Mouse (Mus musculus) thymus, adult 2 months (tissue): ENCODE data around the gene Pgm5. TPM values are rescaled to one million over a fixed set of nuclear protein-coding genes. Genes with fewer than 3 reads are reported as not detected.

Source experiments
- DNase-seq: peaks from one replicate; pipeline ENCODE4 v3.0.0; 2021
- H3K27ac ChIP-seq: fragments of 200-500 bp; 2 replicates; pipeline ENCODE4 v1.5.1; 2012; ENCODE audit warnings: low read length, control low read depth; ENCODE audit not compliant: control insufficient read depth, insufficient read depth
- H3K27me3 ChIP-seq: fragments of 200-500 bp; 2 replicates; pipeline ENCODE4 v1.6.1; 2012; ENCODE audit warnings: mild to moderate bottlenecking, low read length, moderate library complexity, mixed read lengths; ENCODE audit not compliant: control insufficient read depth, insufficient read depth
- H3K36me3 ChIP-seq: fragments of 200-500 bp; 2 replicates; pipeline ENCODE4 v1.6.1; 2012; ENCODE audit warnings: mild to moderate bottlenecking, low read length, moderate library complexity; ENCODE audit not compliant: control insufficient read depth, insufficient read depth
- H3K4me1 ChIP-seq: fragments of 200-500 bp; replicated peaks from 2 replicates; pipeline ENCODE4 v1.6.1; 2012; ENCODE audit warnings: low read length; ENCODE audit not compliant: control insufficient read depth, insufficient read depth
- H3K4me3 ChIP-seq: fragments of 200-500 bp; 2 replicates; pipeline ENCODE4 v1.5.1; 2012; ENCODE audit warnings: mild to moderate bottlenecking, low read length, control low read depth, moderate library complexity; ENCODE audit not compliant: control insufficient read depth, insufficient read depth
- CTCF ChIP-seq: fragments of 200-500 bp; IDR thresholded peaks from 2 replicates; pipeline ENCODE4 v1.5.1; 2012; ENCODE audit warnings: mild to moderate bottlenecking, control low read depth, low read length, moderate library complexity, borderline replicate concordance; ENCODE audit not compliant: control insufficient read depth, poor library complexity, insufficient read depth; ENCODE audit errors: extremely low read depth
- POLR2A ChIP-seq: fragments of 200-500 bp; IDR thresholded peaks from 2 replicates; pipeline ENCODE4 v1.6.1; 2012; ENCODE audit warnings: mild to moderate bottlenecking, low read length, control low read depth, moderate library complexity; ENCODE audit not compliant: control insufficient read depth, poor library complexity, insufficient read depth; ENCODE audit errors: extremely low read depth
- WGBS: fragments of 180-500 bp; shearing (Covaris S2); methylation state at CpG from one replicate; pipeline ENCODE4 v1.1.7; 2018; 5-methylcytosine and 5-hydroxymethylcytosine counted together
- polyA plus RNA-seq: library from polyadenylated mRNA; depleted of rRNA; stranded (reverse); fragments of >200 nt; gene quantifications from 2 replicates; pipeline ENCODE4 v1.2.3, GENCODE M21; 2012

The Pgm5 gene
- polyA plus RNA-seq, 1 experiment = 7.2 TPM

DNA sequence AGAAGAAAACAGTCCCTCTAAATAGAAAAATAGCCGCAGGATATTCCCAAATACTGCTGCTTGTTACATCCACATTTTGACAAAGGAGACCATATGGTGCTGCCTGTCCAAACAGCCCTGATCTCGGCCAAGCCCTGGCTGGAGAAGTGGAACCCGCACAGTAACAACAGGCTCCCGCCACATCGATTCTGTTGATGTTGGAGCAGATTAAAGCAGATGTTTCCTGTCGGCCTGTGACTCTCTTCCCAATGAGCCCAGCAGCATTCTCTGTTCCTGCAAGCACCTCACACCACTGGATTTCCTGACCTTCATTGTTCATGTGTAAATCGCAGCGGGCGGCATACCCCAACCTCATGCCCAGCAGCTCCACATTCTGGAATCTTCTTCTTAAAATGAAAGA lies 64.0 kb downstream of the Pgm5 start:
- no peak for DNase-seq
- H3K27me3 ChIP-seq = no peaks in the 10 kb centered on the region
- TF ChIP-seq POLR2A = no peak
- no peak for TF ChIP-seq CTCF
- no peak overlapping the region for H3K27ac ChIP-seq
- H3K4me3 ChIP-seq = no peak overlapping the region
- H3K36me3 ChIP-seq = no peaks in the 10 kb centered on the region
- WGBS = 10% methylated on average over 9 of the region's 9 CpGs
- no peaks in the 10 kb centered on the region for H3K4me1 ChIP-seq

DNA sequence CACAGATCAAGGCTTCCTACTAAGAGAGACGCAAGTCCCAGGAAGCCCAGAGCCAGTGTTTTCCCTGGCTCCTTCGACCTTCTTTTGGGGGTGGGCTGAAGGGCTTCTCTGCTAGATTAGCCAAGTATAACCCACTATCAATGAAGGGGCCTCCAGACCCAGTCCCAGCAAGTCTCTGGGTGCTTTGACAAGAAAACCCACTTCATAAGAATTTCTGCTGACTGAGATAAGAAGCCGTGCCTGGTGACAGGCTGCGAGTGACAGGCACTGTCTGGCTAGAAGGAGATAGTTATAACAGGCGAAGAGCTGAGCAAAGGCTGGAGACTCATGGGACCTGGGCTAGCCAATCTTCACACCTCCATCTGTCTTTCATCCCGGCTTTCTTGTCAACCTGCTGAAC lies 67.3 kb downstream of the Pgm5 start:
- TF ChIP-seq CTCF = no peak
- TF ChIP-seq POLR2A = no peak
- H3K27ac ChIP-seq = no peak overlapping the region
- no peaks in the 10 kb centered on the region for H3K4me1 ChIP-seq
- 86% methylated on average over 6 of the region's 6 CpGs for WGBS
- H3K4me3 ChIP-seq = no peak overlapping the region
- H3K27me3 ChIP-seq = no peaks in the 10 kb centered on the region
- H3K36me3 ChIP-seq = no peaks in the 10 kb centered on the region
- no peak for DNase-seq

DNA sequence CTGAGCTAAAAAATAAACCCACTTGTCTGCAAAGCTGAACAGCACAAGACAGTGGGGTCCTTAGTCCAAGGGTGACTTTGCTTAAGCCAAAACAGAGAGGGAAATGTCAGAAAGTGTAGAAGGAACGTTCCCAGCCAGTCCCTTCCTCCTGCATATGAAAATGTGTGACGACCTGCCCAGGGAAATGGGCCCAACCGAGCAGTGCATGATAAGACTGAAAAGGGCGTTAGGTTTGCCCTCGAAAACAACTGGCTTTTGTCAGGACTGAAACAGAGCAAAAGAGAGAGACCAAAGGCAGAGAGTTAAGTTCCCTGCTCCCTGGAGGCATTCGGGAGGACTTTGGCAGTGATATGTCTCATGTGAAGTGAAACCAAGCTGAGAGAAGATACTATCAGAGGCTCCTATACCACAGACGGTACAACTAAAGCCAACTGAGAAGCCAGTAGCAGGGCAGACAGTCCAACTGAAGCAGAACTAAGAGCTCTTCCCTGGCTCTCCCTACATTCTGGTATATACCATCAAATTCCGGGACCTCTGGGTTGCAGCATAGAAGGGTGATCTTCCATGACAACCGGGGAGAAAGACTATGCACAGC lies 68.0 kb downstream of the Pgm5 start:
- TF ChIP-seq POLR2A (no peak), CTCF (no peak)
- H3K36me3 ChIP-seq = no peaks in the 10 kb centered on the region
- H3K4me3 ChIP-seq = no peak overlapping the region
- no peaks in the 10 kb centered on the region for H3K4me1 ChIP-seq
- no peak for DNase-seq
- 89% methylated on average over 9 of the region's 9 CpGs for WGBS
- no peaks in the 10 kb centered on the region for H3K27me3 ChIP-seq
- no peak overlapping the region for H3K27ac ChIP-seq

DNA sequence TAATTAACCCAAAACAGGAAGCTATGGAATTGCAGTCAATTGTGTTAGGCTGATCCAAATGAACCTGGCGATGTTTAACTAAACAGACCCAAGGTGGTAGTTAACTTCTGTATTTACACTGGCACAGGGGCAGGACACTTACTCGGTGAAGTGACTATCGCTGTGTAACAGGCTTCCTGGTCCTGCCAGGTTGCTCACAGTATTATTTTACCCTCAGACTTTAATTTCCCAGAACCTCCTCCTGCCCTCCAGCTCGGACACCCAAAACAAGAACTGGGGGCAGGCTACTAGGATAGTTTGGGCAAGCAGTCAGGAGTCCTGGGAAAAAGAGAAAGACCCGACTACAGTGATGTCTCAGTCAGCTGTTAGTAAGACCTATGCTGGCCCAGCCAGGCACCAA lies 68.8 kb downstream of the Pgm5 start:
- no peak for DNase-seq
- WGBS = 89% methylated on average over 5 of the region's 5 CpGs
- no peaks in the 10 kb centered on the region for H3K4me1 ChIP-seq
- H3K4me3 ChIP-seq = no peak overlapping the region
- H3K27me3 ChIP-seq = no peaks in the 10 kb centered on the region
- H3K36me3 ChIP-seq = no peaks in the 10 kb centered on the region
- no peak for TF ChIP-seq POLR2A
- no peak for TF ChIP-seq CTCF
- no peak overlapping the region for H3K27ac ChIP-seq

DNA sequence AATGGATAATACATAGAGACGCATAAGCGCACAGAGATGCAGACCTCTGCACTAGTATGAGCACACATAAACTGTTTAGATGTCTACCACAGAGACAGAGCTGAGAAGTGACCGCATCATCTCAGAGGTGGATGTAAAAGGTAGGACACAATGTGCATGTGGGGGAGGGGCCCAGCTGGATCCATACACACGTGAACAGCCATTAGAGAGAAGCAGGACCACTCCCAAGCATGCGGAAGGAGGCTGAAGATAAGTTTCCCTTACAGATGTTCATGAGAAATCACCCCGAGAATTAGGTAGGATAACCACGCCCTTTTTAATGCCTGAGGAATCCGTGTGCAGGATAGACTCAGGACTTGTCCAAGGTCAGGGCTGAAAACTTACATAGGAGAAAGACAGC lies 75.8 kb downstream of the Pgm5 start:
- no peak for DNase-seq
- Histone ChIP-seq H3K27me3 (no peaks in the 10 kb centered on the region), H3K4me3 (no peak overlapping the region), H3K27ac (no peak overlapping the region), H3K4me1 (no peaks in the 10 kb centered on the region), H3K36me3 (no peaks in the 10 kb centered on the region)
- TF ChIP-seq CTCF = no peak
- TF ChIP-seq POLR2A = no peak
- 93% methylated on average over 8 of the region's 8 CpGs for WGBS

DNA sequence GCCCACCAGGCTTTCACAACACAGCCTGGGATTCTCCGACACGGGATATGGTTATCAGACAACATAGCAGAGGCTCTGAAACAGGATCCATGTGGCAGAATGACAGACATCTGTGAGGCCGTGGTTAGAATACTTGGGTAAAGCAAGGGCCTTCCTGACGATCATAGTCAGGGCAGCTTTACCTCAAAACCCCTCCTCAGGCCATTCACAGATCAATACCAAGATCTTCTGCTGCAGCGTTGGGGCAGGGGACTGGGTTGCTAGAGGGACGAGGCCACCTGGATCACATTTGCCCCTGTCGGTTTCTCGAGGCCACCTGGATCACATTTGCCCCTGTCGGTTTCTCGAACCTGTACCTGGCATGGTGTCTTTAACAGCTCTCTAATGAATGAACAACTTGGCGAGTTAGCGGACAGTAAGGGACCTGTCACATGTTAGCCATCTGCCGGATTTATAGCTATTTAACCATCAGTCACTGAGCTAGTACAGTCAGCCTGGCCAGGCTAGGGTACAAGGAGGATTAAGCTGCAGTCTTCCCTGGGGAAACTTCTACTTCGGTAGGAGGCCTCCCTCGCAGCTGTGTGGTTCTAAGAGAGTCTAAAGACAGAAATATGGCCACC lies 76.5 kb downstream of the Pgm5 start:
- DNase-seq = no peak
- TF ChIP-seq CTCF (no peak), POLR2A (no peak)
- WGBS = 89% methylated on average over 15 of the region's 15 CpGs

DNA sequence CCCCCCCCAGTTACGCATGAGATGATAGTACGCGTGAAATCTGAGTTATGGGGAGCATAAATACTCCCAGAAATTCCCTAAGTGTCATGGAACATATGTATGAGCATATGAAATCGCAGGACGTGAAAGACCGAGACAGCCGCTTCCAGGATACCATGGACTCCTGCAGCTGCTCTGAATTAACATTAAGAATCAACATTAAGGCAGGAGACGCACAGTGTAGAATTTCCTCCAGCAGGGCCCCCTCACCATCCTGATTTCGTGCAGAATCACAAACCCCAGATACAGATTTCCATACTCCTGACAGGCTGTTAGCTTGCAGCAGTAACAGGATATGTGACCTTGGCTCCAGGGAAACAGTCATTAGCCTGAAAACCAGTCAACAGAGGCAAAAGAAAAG lies 77.9 kb downstream of the Pgm5 start:
- no peaks in the 10 kb centered on the region for H3K36me3 ChIP-seq
- no peak for TF ChIP-seq POLR2A
- no peak for TF ChIP-seq CTCF
- 92% methylated on average over 9 of the region's 9 CpGs for WGBS
- no peak for DNase-seq
- H3K27ac ChIP-seq = no peak overlapping the region
- H3K4me1 ChIP-seq = no peaks in the 10 kb centered on the region
- no peaks in the 10 kb centered on the region for H3K27me3 ChIP-seq
- no peak overlapping the region for H3K4me3 ChIP-seq

More for the DNA sequence above, 76.5 kb downstream of the Pgm5 start:
- H3K27me3 ChIP-seq = no peaks in the 10 kb centered on the region
- H3K36me3 ChIP-seq = no peaks in the 10 kb centered on the region
- H3K4me3 ChIP-seq = no peak overlapping the region
- H3K27ac ChIP-seq = no peak overlapping the region
- H3K4me1 ChIP-seq = no peaks in the 10 kb centered on the region
